Mouse (Mus musculus): ENCODE results near the gene Lipe.
A peak's percentile ranks its signal among the peaks of the same experiment; 100 is the strongest.
"Not testable (repeated sequence)": the region's sequence is repeated elsewhere in the genome, so short reads cannot be mapped to it uniquely, and the experiment has no call there.

The Lipe gene

DNA sequence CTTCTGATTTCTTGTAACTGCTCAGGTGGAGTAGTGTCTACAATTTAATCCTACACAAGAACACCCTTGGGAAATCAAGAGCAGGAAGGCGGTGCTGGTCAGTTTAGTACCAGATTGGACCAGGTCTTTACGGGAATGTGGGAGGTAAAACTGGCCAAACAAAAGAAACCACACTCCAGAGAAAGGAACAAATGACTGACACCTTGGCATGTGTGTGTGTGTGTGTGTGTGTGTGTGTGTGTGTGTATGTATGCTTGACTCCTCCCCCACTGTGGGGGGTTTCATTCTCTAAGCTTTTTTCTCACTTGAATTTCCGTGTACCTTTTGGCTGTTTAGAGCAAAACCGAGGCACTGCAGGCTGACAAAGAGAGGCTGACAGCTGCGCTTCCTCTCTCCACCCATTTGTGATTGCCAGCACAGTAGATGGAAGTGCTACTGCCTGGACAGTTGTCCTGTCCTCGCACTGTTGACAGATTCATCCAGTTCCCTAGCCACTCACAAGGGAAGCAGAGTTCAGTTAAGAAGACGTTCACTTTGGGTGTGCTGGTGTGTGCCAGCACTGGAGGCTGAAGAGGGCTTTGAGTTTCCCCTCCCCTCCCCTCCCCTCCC lies 14.4 kb upstream of the Lipe start, which contains the start of gene Cxcl17:
Cxcl17 (minus strand) TSS at position 54 of the 609 bp plus-strand sequence.
- no peak for DNase-seq (ENCODE audit: low read depth, low spot score)

DNA sequence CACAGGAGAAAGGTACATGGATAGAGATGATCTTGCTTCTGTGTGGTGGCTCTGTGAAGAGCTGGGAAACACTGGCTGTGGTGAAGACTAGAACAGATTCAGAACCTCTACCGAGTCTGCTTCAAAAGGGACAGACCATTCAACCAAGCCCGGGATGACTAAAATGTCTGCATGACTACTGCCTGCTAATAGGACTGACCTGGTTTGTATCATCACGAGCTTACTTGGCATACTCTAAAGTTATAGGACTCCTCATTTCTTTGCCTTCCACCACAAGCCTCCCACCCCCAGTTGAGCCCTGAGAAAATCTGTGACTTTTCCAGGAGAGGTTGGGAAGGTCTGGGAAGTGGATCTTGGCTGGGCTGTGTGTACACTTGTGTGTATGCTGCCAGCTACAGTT lies 13.4 kb upstream of the Lipe start:
- no peak for DNase-seq (ENCODE audit: low read depth, low spot score)

DNA sequence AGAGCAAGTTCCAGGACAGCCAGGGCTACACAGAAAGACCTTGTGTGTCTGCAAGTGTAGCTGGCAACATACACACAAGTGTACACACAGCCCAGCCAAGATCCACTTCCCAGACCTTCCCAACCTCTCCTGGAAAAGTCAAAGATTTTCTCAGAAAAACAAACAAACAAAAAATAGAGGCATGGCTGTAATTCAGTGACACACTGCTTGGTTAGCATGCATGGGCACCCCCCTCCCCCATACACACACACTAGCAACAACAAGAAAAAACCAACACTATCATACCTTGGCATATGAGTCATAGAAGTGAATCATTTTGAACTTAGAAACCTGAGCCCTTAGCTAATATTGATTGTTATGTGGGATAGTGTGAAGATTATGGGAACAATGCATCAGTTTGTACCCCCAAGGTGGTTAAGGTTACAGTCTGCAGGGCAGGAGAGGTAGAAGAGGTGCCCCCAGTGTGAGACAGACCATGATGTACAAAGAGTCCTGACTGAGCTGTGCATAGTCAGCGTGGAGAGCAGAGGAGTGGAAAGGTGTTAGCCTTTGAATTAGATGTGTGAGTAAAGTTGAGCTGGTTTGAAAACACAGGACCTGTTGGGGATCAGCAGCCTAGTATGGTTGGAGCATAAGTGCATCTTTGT lies 12.6 kb upstream of the Lipe start:
- no peak for DNase-seq (ENCODE audit: low read depth, low spot score)

DNA sequence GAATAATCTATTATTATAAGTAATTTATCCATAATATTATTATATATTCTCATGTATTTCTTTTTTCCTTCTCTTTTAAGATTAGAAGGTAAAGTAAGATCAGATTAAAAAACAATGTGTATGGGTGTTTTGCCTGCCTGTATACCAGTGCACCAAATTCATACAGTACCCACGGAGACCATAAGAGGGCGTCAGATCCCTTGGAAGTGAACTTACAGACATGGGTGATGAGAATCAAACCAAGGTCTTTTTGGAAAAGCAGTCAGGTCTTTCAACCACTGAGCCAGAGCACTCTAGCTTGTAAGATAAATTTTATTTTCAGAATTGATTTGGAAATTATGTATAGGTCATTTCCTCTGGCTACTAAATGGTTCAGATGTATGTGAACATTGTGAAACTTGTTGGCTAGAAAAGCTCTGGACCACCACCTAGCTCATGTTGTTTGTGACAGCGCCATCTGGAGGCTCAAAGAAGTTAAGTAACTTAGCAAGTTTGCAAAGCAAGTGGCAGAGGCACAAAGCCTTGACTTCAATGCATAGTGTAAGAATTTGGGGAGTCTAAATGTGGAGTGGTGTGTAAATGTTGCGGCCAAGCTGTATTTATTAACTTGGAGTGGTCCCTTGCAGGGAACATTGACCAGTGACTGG lies 10.7 kb upstream of the Lipe start:
- peak; percentile 93 for DNase-seq (ENCODE audit: low read depth, low spot score)

DNA sequence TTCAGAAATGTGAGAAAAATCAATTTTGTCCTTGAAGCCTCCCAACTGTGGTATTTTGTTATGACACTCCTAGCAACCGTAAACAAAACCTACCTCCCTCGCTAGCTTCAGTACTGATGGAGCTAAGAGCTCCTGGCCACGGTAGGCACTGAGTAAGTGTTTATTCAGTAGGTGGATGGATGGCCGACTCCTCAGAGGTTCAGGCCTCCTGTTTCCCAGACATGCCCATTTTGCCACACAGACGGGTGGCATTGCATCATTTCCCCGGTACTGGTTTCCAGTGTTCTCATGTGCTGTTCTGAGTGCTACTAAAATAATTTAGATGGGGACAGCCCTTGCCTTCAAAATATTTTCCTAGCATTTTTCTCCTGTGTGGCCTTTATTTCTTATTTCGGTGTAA lies 8.0 kb upstream of the Lipe start:
- no peak for DNase-seq (ENCODE audit: low read depth, low spot score)

DNA sequence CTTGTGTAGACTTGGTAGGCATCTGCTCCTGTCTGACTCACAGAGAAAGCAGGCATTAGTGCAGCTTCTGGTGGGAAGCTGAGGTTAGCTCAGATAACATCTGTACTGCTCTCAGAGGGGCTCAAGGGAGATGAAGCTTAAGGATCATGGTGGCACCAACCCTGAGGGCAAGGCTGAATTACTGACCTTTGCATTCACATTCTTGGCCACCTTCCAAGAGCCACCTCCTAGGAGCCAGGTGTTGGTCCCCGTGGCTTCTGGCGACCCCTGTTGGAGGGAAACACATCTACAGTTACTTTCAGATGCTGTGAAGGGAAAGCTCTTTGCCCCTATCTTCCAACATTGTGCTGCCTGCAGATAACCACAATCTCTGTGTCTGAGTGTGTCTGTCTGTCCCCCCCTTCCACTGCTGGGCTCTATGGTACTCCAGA lies 4.2 kb upstream of the Lipe start:
- peak; percentile 92 for DNase-seq (ENCODE audit: low read depth, low spot score)

DNA sequence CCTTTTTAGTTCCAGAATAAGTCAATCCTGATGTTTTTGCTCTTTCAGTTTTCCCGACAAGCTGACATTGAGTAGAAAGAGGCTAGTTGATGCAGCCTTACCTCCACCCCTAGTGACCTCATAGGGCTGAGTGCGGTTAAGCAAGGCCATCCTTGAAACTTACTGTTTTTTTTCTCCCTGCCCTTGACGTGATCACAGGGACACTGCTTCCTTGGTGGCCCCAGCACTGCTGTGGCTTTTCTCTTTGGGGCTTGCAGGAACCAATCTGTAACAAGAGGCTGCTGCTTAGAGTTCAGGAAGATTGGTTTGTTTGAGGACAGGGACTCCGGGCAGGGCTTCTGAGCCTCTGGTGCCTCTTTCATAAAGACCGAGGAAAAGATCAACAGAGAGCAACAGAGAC lies 3.5 kb upstream of the Lipe start:
- DNase-seq (ENCODE audit: low read depth, low spot score), result no peak

DNA sequence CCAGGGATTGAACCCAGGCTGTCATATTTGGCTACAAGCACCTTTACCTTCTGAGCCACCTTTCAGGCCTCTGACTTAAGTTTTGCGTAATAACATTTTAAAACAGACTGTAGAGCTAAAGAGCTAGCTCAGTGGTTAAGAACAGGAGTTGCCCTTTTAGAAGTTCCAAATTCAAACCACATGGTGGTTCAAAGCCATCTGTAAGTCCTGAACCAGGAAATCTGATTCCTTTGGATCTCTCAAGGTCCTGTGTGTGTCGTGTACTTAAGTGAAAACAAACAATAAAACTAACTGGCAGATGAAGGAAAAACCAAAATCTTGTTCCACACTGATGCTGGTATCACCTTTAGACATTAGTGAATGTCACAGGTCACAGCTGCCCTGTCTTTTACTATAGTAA lies 3.0 kb upstream of the Lipe start:
- no peak for DNase-seq (ENCODE audit: low read depth, low spot score)

DNA sequence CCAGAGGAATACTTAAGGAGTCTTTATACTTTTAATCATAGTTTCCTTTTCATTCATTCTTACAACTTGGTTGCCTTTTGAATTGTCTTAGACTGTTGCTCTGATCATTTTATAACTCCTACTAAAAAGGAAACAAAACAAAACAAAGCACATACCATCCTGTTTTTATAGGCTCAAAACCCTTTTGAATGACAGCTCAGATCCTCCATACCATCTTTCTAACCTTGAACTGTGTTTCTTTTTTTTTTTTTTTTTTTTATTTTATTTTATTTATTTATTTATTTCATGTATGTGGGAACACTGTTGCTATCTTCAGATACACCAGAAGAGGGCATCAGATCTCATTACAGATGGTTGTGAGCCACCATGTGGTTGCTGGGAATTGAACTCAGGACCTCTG lies 518 bp upstream of the Lipe start:
- not testable (repeated sequence) for DNase-seq (ENCODE audit: low read depth, low spot score)

DNA sequence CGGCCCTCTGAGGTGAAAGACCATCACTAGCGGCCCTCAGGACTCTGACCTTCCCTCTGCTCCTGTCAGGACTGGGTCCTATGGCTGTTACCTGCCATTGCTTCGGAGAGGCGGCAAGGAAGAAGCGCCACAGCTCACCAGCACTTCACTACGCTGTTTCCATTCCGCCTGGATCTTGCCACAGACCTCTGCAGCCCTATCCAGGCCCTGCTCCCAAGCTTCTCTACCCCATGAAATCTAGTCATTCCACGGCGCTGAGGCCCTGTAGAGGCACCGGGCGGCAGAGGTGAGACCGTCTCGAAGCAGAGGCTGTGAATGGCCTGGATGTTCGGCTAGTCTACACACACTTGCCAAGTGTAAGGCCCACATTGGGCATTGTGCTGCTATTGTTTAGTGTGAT lies 1.9 kb downstream of the Lipe start:
- DNase-seq (ENCODE audit: low read depth, low spot score), result no peak

DNA sequence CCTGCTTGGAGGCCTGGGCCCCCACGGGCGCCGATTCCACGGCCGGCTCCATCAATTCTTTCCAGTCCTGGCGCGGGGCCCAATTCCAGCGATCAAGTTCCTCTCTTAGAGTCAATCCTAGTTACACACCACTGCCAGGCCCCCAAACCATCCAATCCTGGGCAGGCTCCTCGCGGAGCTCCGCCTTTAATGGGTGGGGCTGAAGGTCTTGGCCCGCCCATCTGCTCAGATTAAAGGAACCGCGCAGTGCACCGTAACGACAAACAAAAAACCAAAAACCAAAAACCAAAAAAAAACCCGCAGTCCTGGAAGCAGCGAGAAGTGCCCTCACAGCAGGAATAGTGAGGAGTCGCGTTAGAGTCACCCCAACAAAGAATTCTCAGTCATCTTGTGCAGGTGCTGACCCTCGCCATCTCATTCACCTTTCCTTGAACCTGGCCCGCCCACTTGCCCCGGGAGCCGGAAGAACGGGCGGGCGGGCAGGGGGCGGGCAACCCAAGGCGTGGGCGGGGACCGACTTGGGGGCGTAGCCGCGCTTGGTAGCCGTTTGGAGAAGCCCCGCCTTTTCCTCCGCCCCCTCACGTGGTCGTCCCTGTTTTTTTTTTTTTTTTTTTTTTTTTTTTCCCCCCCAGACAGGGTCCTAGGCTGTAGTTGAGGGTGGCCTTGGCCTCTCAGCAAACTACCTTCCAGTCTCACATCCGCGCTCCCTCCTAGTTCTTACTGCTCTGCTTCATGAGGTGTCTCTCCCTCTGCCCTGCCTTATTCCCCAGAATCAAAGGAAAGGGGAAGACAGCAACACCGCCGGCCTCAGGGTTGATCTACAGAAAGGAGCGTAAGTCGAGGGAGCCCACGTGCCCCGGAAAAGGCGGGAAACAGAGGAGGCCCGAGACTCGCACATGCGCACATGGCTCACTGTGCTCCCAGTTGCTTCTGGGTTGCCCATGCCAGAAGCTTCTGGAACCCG lies 2.7 kb downstream of the Lipe start:
- DNase-seq (ENCODE audit: low read depth, low spot score), result peak; percentile 96

DNA sequence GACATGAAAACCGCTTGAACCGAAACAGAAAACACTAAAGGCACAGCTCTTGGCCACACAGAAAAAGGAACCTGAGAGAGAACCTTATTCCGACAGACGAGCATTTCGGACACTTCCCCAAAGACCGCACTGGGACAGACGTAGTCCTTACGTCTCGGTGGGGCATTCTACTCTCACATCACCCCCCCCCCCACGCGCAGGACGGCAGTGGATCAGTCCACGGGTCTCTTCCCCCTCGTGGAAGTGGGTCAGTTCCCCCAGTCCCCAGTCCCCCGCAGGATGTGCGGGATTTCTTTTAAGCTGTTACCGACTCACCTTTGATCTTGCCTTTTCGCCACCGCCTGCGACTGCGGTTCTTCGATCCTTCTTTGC lies 3.3 kb downstream of the Lipe start:
- DNase-seq (ENCODE audit: low read depth, low spot score), result no peak

DNA sequence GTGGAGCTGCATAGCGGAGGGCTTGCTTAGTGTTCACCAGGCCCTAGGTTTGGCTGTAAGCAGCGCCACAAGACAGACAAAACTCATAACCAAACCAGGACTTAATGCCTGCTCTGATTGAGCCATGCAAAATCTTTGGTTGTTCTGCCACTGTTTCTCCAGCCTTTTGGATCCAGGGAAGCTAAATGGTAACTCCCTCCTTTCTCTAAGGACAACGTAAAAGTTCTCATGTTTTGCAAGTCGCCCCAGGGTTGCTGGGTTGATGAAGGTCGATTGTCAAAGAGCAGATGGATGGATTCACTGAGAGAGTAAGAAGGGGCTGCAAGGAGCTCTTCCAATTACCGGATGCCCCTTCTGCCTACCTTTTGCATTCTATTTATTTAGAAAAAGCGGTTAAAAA lies 3.8 kb downstream of the Lipe start:
- DNase-seq (ENCODE audit: low read depth, low spot score), result no peak

DNA sequence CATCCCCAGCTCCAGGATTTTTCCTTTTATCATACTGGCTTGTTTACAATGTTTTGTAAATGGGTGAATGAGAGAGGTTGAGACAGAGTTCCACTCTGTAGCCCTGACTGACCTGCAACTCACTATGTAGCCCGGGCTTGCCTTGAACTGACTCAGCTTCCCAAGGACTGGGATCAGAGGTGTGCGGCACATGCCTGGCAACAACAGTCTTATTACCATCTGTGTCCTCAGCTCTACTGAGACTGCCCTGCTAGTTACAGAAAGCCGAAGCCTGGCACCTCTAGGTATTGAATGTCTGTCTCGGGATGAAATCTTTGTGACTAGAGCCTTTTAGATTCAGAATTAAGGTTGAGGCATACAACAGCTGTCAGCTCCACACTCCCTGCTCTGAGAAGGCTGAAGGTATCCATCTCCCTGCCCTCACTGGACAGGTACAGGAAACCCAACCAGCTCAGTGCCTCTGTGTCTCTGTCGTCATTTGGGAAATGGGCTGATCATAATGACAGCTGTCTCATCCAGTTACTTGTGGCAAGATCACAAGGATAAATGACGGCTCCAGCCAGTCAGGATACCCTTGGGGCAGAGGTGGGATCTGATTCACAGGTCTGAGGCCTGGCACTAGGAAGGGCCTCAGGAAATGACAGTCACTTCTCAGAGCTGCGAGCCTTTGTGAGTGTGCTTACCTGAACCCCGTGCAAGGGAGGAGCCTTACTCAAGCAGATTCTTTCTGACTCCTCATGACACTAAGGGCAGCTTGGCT lies 4.9 kb downstream of the Lipe start:
- DNase-seq (ENCODE audit: low read depth, low spot score), result no peak

DNA sequence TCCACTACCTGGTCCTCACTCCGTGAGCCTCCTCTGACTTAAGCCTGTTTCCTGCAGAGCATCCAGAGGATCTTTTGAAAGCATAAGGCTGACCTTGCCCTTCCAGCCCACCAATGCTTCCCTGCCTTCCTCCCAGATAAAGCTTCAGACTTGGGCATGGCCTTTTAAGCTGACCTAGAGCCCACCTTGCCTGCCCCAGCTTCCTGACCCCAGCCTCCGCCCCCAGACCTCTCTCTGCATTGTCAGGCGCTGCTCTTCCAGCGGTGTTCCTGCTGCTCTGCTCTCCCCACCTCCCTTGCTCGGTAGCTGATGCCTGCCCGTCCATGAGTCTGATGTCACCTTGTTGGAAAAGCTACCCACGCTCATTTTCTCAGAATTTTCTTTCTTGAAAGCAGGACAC lies 5.7 kb downstream of the Lipe start:
- no peak for DNase-seq (ENCODE audit: low read depth, low spot score)

DNA sequence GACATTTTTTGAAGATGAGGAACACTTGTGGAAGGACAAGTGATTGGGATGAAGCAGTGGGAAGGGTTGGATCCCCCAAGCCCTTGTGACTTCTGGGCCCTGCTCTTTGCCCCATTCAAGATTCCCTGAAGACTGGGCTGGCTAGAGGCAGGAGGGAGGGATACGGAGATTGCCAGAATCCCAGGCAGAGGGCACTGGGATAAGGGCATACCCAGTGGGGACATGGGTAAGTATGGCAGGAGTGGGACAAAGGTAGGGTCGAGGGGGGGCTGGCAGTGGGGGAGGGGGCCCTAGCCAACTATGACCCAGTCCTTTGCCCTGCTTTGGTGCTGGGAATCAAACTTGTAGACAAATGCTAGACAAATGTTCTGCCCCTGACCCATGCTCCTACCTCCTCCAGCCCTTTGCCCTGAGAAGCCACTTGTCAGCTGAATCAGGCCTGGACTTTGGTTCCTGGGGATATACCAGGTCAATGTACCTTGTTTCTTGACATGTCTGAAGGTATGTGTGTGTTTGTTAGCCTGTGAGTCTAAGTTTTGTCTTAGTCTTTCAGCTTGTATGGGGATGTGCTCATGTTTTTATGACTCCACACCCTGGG lies 6.6 kb downstream of the Lipe start:
- no peak for DNase-seq (ENCODE audit: low read depth, low spot score)

DNA sequence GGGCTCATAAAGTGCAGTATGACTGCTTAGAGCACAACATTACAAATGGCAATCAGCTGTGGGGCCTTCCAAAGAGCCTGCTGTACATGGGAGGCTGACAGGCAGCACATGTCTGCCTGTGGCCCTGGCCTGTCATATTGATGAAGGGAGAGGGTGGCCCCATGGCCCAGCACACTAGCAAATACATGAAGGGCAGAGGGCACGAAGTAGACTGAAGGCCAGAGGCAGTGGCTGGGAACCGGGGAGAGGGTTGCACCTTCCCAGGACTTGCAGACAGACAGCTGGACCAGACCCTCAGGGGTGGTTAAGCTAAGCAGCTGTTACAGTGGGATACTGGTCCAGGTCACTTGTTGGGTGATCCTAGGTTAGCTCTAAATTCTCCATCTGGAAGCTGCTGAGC lies 7.5 kb downstream of the Lipe start:
- DNase-seq (ENCODE audit: low read depth, low spot score), result no peak

DNA sequence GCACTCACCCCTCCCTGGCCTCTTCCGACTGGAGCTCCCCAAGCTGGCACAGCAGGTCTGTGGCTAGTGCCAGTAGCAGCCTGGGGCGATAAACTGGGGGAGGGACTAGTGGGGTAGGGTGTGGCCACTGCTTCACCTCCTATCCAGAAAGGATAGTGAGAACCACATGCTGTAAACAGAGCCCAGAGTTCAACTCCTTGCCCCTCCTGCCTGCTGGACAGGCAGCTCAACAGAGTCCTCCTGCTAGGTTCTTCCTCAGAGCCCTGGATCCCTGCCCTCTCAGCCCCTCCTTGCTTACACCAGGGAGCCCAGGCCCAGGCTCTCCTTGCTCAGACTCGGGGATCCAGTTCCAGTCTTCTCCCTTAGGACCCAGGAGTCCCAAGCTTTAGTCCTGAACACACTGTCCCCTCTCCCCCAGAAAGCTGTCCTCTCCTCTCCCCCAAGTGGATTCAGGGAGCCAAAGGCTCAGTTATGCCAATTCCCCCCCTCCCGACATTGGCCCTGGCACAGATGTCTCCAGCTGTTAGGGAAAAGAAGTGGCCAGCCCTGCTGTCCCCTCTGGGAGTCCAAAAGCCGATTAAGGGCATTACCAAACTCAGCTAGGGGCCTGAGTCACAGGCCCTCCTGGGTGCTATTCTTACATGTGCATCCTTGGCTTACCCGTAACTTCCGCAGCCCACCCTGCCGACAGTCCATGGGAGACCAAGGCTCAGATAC lies 8.3 kb downstream of the Lipe start:
- DNase-seq (ENCODE audit: low read depth, low spot score), result no peak

DNA sequence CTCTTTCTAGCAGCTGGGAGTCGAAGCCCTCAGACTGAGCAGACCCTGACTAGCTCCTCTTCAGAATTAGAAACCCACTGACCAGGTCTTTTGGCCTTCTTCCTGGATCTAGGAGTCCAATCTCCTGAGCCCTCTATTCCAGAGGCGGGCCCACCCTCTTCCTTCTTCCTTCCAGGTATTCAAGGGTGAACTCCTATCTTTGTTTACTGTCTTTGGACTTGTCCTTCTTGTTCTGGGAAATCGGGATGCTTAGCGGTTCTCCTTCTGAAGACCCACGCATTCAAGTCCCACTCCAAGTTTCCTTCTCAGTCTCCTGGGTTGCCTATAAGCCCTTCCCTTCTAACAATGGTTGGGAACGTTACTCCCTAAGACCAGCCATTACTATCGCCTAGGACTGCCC lies 9.6 kb downstream of the Lipe start:
- no peak for DNase-seq (ENCODE audit: low read depth, low spot score)

DNA sequence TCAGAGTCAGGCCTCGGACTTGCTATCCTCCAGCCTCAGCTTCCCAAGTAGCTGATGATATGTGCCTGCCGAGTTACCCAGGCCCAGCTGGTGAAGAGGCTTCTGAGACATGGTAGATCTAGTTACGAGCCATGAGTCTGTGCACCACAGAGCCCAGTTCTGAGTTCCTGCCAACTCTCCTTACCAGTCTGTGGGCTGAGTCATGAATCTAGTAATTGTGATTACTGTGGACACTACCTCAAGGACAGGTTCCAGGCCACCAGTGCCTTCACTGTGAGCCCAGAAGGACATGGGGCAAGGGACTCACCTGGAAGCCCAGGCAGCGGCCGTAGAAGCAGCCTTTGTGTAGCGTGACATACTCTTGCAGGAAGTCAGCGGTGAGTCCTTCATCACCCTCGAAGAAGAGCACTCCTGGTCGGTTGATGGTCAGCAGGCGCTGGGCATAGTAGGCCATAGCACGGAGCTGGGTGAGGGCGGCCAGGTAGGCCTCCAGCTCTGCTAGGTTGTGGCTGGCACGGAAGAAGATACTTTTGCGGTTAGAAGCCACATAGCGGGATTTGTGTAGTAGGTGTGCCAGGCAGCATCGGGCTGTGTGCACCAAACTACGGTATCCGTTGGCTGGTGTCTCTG lies 10.6 kb downstream of the Lipe start:
- no peak for DNase-seq (ENCODE audit: low read depth, low spot score)
